Mouse (Mus musculus): ENCODE data around the gene Tap2. TPM values are rescaled to one million over a fixed set of nuclear protein-coding genes. Genes with fewer than 3 reads are reported as not detected.

Gene Tap2
- polyA plus RNA-seq, 1 experiment from 2014 or later = 2.4 TPM

- no peak overlapping the region for H3K27ac ChIP-seq (ENCODE audit: low read length)
- H3K36me3 ChIP-seq (ENCODE audit: control insufficient read depth, insufficient read depth, low read length) = no peaks in the 10 kb centered on the region
- peak overlapping the region; percentile 97 for H3K4me2 ChIP-seq (replicated peaks; ENCODE audit: low read depth, low read length)
- peak overlapping the region; percentile 70 for H3K4me3 ChIP-seq (ENCODE audit: low read depth, low read length)
- peak overlapping the region; percentile 50 for H3K9ac ChIP-seq (replicated peaks; ENCODE audit: low read depth, low read length)
- H3K4me1 ChIP-seq (ENCODE audit: control insufficient read depth, insufficient read depth, low read length) = 0 out of 2 replicates have a peak, but pooled peaks cover 7% of the 10 kb centered on the region
- ATAC-seq (ENCODE audit: insufficient number of reproducible peaks, insufficient read depth, low FRiP score, low read depth) = no peak
- WGBS = 15% methylated on average over 18 of the region's 18 CpGs
- 0 out of 2 replicates have a peak, but pooled peaks cover 3% of the 10 kb centered on the region for H3K27me3 ChIP-seq (ENCODE audit: control insufficient read depth, insufficient read depth, low read length)
- no peaks in the 10 kb centered on the region for H3K9me3 ChIP-seq (ENCODE audit: control insufficient read depth, low read depth, low read length)
Observed at GRCm38 (mm10) chr17:34205021-34205745, 1.9 kb downstream of the Tap2 start.

- ATAC-seq (ENCODE audit: insufficient number of reproducible peaks, insufficient read depth, low FRiP score, low read depth) = no peak; the same call in 1 of the 2 replicates
- H3K4me1 ChIP-seq (ENCODE audit: control insufficient read depth, insufficient read depth, low read length) = 0 out of 2 replicates have a peak, but pooled peaks cover 7% of the 10 kb centered on the region
- H3K4me3 ChIP-seq (ENCODE audit: low read depth, low read length) = no peak overlapping the region
- 29% methylated on average over 9 of the region's 9 CpGs for WGBS
- no peak overlapping the region for H3K9ac ChIP-seq (replicated peaks; ENCODE audit: low read depth, low read length)
- peak overlapping the region; percentile 97; the same call in 1 of the 2 replicates for H3K4me2 ChIP-seq (replicated peaks; ENCODE audit: low read depth, low read length)
- H3K9me3 ChIP-seq (ENCODE audit: control insufficient read depth, low read depth, low read length) = no peaks in the 10 kb centered on the region
- H3K27me3 ChIP-seq (ENCODE audit: control insufficient read depth, insufficient read depth, low read length) = peaks cover 4% of the 10 kb centered on the region; the same call in 1 of the 2 replicates
- no peak overlapping the region for H3K27ac ChIP-seq (ENCODE audit: low read length)
- no peaks in the 10 kb centered on the region for H3K36me3 ChIP-seq (ENCODE audit: control insufficient read depth, insufficient read depth, low read length)
Observed at GRCm38 (mm10) chr17:34205746-34206176, 2.4 kb downstream of the Tap2 start.

- no peaks in the 10 kb centered on the region for H3K9me3 ChIP-seq (ENCODE audit: control insufficient read depth, low read depth, low read length)
- 86% methylated on average over 5 of the region's 5 CpGs for WGBS
- 0 out of 2 replicates have a peak, but pooled peaks cover 7% of the 10 kb centered on the region for H3K4me1 ChIP-seq (ENCODE audit: control insufficient read depth, insufficient read depth, low read length)
- no peak overlapping the region for H3K9ac ChIP-seq (replicated peaks; ENCODE audit: low read depth, low read length)
- no peaks in the 10 kb centered on the region for H3K36me3 ChIP-seq (ENCODE audit: control insufficient read depth, insufficient read depth, low read length)
- no peak overlapping the region for H3K4me3 ChIP-seq (ENCODE audit: low read depth, low read length)
- peaks cover 6% of the 10 kb centered on the region; the same call in 1 of the 2 replicates for H3K27me3 ChIP-seq (ENCODE audit: control insufficient read depth, insufficient read depth, low read length)
- ATAC-seq (ENCODE audit: insufficient number of reproducible peaks, insufficient read depth, low FRiP score, low read depth) = no peak
- H3K27ac ChIP-seq (ENCODE audit: low read length) = no peak overlapping the region
- no peak overlapping the region for H3K4me2 ChIP-seq (replicated peaks; ENCODE audit: low read depth, low read length)
Observed at GRCm38 (mm10) chr17:34206731-34207130, 3.4 kb downstream of the Tap2 start.

- 69% methylated on average over 3 of the region's 3 CpGs for WGBS
Observed at GRCm38 (mm10) chr17:34207456-34207855, 4.1 kb downstream of the Tap2 start.

GRCm38 (mm10) chr17:34207866-34208265 is 4.5 kb downstream of the Tap2 start:
- peaks cover 10% of the 10 kb centered on the region for H3K27me3 ChIP-seq (ENCODE audit: control insufficient read depth, insufficient read depth, low read length)
- 0 out of 2 replicates have a peak, but pooled peaks cover 7% of the 10 kb centered on the region for H3K4me1 ChIP-seq (ENCODE audit: control insufficient read depth, insufficient read depth, low read length)
- H3K36me3 ChIP-seq (ENCODE audit: control insufficient read depth, insufficient read depth, low read length) = no peaks in the 10 kb centered on the region
- H3K4me2 ChIP-seq (replicated peaks; ENCODE audit: low read depth, low read length) = no peak overlapping the region
- WGBS = 97% methylated on average over 9 of the region's 9 CpGs
- H3K9ac ChIP-seq (replicated peaks; ENCODE audit: low read depth, low read length) = no peak overlapping the region
- no peak for ATAC-seq (ENCODE audit: insufficient number of reproducible peaks, insufficient read depth, low FRiP score, low read depth)
- no peak overlapping the region for H3K4me3 ChIP-seq (ENCODE audit: low read depth, low read length)
- no peaks in the 10 kb centered on the region for H3K9me3 ChIP-seq (ENCODE audit: control insufficient read depth, low read depth, low read length)
- H3K27ac ChIP-seq (ENCODE audit: low read length) = no peak overlapping the region

More at GRCm38 (mm10) chr17:34207456-34207855, 4.1 kb downstream of the Tap2 start:
- Histone ChIP-seq H3K4me2 (replicated peaks; ENCODE audit: low read depth, low read length) (no peak overlapping the region), H3K27me3 (ENCODE audit: control insufficient read depth, insufficient read depth, low read length) (peaks cover 10% of the 10 kb centered on the region), H3K4me3 (ENCODE audit: low read depth, low read length) (no peak overlapping the region), H3K9ac (replicated peaks; ENCODE audit: low read depth, low read length) (no peak overlapping the region), H3K4me1 (ENCODE audit: control insufficient read depth, insufficient read depth, low read length) (0 out of 2 replicates have a peak, but pooled peaks cover 7% of the 10 kb centered on the region), H3K36me3 (ENCODE audit: control insufficient read depth, insufficient read depth, low read length) (no peaks in the 10 kb centered on the region), H3K27ac (ENCODE audit: low read length) (no peak overlapping the region), H3K9me3 (ENCODE audit: control insufficient read depth, low read depth, low read length) (no peaks in the 10 kb centered on the region)
- ATAC-seq (ENCODE audit: insufficient number of reproducible peaks, insufficient read depth, low FRiP score, low read depth) = no peak

GRCm38 (mm10) chr17:34208421-34208820 is 5.1 kb downstream of the Tap2 start:
- H3K4me1 ChIP-seq (ENCODE audit: control insufficient read depth, insufficient read depth, low read length) = 0 out of 2 replicates have a peak, but pooled peaks cover 7% of the 10 kb centered on the region
- H3K4me3 ChIP-seq (ENCODE audit: low read depth, low read length) = no peak overlapping the region
- peaks cover 13% of the 10 kb centered on the region for H3K27me3 ChIP-seq (ENCODE audit: control insufficient read depth, insufficient read depth, low read length)
- H3K36me3 ChIP-seq (ENCODE audit: control insufficient read depth, insufficient read depth, low read length) = no peaks in the 10 kb centered on the region
- ATAC-seq (ENCODE audit: insufficient number of reproducible peaks, insufficient read depth, low FRiP score, low read depth) = no peak
- no peak overlapping the region for H3K9ac ChIP-seq (replicated peaks; ENCODE audit: low read depth, low read length)
- no peak overlapping the region for H3K4me2 ChIP-seq (replicated peaks; ENCODE audit: low read depth, low read length)
- no peaks in the 10 kb centered on the region for H3K9me3 ChIP-seq (ENCODE audit: control insufficient read depth, low read depth, low read length)
- WGBS = 19% methylated on average over 10 of the region's 10 CpGs
- no peak overlapping the region for H3K27ac ChIP-seq (ENCODE audit: low read length)

GRCm38 (mm10) chr17:34209680-34210079 is 6.4 kb downstream of the Tap2 start:
- Histone ChIP-seq H3K4me1 (ENCODE audit: control insufficient read depth, insufficient read depth, low read length) (0 out of 2 replicates have a peak, but pooled peaks cover 7% of the 10 kb centered on the region), H3K9ac (replicated peaks; ENCODE audit: low read depth, low read length) (no peak overlapping the region), H3K27ac (ENCODE audit: low read length) (no peak overlapping the region), H3K4me3 (ENCODE audit: low read depth, low read length) (no peak overlapping the region), H3K4me2 (replicated peaks; ENCODE audit: low read depth, low read length) (no peak overlapping the region), H3K9me3 (ENCODE audit: control insufficient read depth, low read depth, low read length) (no peaks in the 10 kb centered on the region), H3K27me3 (ENCODE audit: control insufficient read depth, insufficient read depth, low read length) (peaks cover 22% of the 10 kb centered on the region), H3K36me3 (ENCODE audit: control insufficient read depth, insufficient read depth, low read length) (no peaks in the 10 kb centered on the region)
- no peak for ATAC-seq (ENCODE audit: insufficient number of reproducible peaks, insufficient read depth, low FRiP score, low read depth)
- 38% methylated on average over 3 of the region's 3 CpGs for WGBS

- Histone ChIP-seq H3K36me3 (ENCODE audit: control insufficient read depth, insufficient read depth, low read length) (no peaks in the 10 kb centered on the region), H3K27ac (ENCODE audit: low read length) (no peak overlapping the region), H3K27me3 (ENCODE audit: control insufficient read depth, insufficient read depth, low read length) (peaks cover 22% of the 10 kb centered on the region), H3K9ac (replicated peaks; ENCODE audit: low read depth, low read length) (no peak overlapping the region), H3K4me2 (replicated peaks; ENCODE audit: low read depth, low read length) (no peak overlapping the region), H3K9me3 (ENCODE audit: control insufficient read depth, low read depth, low read length) (no peaks in the 10 kb centered on the region), H3K4me1 (ENCODE audit: control insufficient read depth, insufficient read depth, low read length) (no peaks in the 10 kb centered on the region), H3K4me3 (ENCODE audit: low read depth, low read length) (no peak overlapping the region)
- 70% methylated on average over 3 of the region's 3 CpGs for WGBS
- no peak for ATAC-seq (ENCODE audit: insufficient number of reproducible peaks, insufficient read depth, low FRiP score, low read depth)
Observed at GRCm38 (mm10) chr17:34210599-34210998, 7.3 kb downstream of the Tap2 start.

Data from stomach, embryonic 14.5 days (tissue).